Mouse (Mus musculus): ENCODE data around the gene Adad2. TPM values are rescaled to one million over a fixed set of nuclear protein-coding genes. Genes with fewer than 3 reads are reported as not detected.
A peak's percentile ranks its signal among the peaks of the same experiment; 100 is the strongest.

Adad2 gene
- total RNA-seq, 1 experiment from 2014 or later, result not detected

DNA sequence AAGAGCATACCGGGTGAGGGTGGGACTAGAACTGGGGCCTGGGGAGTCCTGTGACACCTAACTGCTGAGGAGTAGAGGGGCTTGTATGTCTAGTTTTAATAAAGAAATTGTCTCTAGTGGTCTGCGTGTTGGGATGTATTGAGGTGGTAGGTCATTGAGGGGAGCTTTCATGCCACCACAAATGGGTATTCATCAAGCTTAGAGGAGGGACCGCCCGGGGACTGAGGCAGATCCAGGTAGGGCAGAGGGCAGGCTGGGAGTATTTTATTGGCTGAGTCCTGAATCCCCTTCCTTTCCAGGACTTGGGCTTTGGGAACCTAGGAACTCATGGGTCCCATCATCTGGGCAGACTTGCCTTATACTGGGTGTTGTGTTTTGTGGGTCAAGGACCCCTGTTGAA, 4.3 kb downstream of the Adad2 start:
- no peak for DNase-seq

DNA sequence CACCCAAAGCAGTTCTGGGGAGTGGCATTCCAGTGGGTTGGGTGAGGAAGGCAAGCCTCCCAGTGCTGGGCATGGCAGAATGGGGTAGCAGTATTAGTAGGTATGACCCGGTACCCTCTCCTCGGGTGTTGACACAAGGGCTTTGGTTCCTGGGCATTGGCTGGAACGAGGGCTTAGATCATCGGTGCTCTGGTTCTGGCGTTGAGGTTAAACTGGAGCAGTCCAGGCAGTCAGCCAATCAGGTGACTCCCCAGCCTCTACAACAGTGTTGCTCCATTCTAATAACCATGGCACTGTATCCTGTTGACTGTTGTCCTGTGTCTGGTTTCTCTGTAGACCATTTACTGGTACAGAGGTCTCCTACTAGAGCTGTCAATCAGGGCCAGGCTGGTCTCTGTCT, 5.0 kb downstream of the Adad2 start:
- DNase-seq, result peak; percentile 70

- no peak for DNase-seq
These were observed 6.3 kb downstream of the Adad2 start for GRCm38 (mm10) chr8:119618887-119619286.

DNA sequence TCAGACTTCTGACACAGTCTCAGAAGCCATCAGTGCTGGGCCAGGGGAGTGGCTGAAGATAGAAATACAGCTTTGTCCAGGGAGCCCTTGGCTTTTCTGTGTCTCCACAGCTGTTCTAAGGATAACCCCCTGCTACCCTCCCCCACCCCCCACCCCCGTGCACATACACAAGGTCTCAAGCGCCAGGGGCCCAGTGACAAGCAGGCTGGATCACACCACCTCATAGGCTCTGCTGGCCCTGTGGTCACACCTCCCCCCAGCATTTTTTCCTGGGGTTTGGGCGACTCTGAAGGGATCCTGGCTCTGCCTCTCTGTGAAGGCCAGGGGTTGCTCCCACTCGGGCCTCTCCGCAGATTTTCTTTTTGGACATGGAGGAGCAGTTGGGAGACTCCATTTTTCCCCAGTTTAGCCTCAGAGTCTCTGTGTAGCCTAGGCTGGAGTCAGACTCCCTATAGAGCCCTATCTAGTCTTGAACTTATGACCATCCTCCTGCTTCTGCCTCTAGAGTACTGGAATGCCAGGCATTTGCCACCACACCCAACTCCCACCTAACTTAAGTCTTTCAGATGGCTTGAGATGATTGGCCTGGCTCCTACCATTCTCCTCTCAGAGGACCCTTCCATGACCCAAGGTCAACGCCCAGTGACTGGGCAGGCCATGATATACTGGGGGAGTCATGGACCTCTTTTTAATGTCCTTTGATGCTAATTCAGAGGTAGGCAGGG, 7.7 kb downstream of the Adad2 start:
- DNase-seq, result no peak

DNA sequence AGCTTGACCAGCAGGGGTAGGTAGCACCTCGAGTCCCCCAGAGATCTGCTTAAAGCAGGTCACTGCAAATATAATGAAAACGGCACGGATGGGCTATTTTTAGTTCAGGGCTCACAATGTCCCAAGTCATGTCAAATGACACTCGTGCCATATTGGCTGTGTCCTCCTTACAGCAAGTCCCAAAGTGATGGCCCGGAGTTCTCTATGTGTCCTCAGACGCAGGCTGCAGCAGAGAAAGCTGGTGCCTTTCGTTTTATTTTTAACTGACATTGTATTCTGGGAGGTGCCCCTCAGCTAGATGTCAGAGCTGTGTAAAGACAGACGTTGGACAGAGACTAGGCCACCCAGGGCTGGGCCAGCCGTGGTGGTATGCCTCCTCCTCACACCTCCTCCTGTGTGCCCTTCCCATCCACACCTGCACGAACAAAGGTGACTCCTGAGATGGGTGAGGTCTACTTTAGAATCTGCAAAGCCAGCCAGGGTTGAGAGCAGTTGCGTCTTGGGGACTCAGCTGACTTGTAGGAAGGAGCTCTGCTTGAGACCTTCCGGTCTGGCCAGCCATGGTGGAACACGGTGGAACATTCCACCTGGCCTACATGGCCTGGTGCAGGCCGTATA, 8.4 kb downstream of the Adad2 start:
- no peak for DNase-seq

- DNase-seq, result no peak
These were observed 10.0 kb downstream of the Adad2 start for GRCm38 (mm10) chr8:119622555-119622954.

DNA sequence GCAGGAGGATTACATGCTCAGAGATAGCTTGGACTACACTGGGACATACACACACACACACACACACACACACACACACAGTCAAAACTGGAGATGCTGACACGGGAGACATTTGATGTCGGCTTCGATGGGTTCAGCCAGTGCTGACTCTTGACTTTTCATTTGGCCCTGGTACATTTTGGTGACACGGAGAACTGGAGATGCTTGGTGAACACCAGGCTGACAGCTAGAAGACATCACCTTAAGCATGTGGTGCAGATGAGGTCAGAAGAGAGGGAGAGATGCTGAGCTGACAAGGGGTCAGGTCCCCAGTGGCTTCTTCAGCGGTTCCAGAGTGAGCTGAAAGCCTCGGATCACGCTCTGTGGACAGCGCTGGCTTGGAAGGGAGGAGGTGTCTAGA, 10.5 kb downstream of the Adad2 start:
- DNase-seq, result no peak

- no peak for DNase-seq
These were observed 11.2 kb downstream of the Adad2 start for GRCm38 (mm10) chr8:119623744-119624143.

- DNase-seq, result no peak
These were observed 12.4 kb downstream of the Adad2 start for GRCm38 (mm10) chr8:119624916-119625315.

GRCm38 (mm10) chr8:119625788-119626187, 13.2 kb downstream of the Adad2 start:
- DNase-seq, result no peak

DNA sequence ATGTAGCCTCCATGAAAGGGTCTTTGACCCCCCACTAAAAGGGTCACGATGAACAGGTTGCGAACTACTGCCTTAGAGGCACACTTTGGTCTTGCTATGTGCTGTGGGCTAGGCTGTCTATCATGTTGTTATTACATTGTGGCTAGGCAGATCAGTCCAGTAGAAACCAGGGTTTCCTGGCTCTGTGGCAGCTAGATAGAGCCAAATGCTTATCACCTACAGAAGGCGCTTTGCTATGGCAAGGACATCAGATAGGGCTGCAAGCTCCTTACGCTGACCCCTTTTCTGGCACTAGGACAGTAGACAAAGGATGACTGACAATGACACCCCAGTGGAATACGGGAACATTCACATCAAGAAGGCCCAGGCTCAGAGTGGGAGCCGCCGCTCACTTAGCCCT, 14.7 kb downstream of the Adad2 start:
- DNase-seq, result no peak

- DNase-seq, result no peak
These were observed 15.2 kb downstream of the Adad2 start for GRCm38 (mm10) chr8:119627613-119628359.

- peak; percentile 54 for DNase-seq
These were observed 18.3 kb downstream of the Adad2 start for GRCm38 (mm10) chr8:119630841-119631240.

DNA sequence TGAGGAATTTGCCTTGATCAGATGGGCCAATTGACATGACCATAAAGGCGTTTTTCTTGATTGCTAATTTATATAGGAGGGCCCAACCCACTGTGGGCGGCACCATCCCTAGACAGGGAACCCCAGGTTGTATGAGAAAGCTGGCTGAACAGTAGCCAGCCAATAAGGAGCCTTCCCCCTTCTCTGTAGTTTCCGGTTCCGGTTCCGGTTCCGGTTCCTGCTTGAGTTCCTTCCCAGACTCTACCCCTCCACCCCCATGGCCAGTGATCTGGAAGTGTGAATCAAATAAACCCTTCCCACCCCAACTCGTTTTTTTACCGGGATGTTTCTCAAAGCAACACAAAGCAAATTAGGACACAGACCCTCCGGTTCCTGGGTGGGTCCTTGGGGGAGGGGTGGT, 19.7 kb downstream of the Adad2 start:
- DNase-seq, result no peak

- DNase-seq, result no peak
These were observed 20.4 kb downstream of the Adad2 start for GRCm38 (mm10) chr8:119632909-119633308.

DNA sequence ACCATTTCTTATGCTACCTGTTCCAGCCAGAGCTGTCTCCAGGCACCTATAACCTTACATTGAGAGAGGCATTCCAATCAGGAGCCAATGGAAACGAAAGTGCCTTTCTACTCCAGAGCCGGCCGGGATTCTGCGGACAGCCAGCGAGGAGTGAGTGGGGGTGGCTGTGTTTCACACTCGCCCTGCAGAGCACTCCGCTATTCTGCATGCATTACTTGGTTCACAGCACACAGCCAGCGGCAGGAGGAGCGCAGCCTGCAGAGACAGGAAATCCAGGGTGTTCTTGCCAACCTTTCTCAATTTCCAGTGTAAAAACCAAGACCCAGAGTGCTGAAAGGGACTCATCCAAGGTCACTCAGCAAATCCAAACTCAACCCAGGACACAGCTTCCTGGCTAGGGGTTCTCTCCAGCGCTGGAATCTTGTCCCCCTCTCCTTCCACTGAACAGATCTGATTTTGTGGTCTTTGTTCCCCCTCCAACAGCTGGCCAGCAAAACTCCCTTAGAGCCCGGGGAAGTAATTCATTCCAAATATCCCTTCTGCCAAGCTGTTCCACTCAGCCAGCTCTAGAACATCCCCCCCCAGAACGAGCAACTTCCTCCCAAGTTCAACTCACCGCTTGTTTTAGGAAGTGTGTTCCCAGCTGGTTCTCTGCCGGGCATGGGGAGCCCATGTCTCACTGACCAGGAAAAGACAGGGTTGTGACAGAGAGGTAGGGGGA, 22.2 kb downstream of the Adad2 start:
- no peak for DNase-seq

GRCm38 (mm10) chr8:119635378-119635777, 22.8 kb downstream of the Adad2 start, which contains the start of gene Kcng4:
TSS of gene Kcng4 (minus strand) at chr8:119635680.
- DNase-seq, result peak; percentile 44

DNA sequence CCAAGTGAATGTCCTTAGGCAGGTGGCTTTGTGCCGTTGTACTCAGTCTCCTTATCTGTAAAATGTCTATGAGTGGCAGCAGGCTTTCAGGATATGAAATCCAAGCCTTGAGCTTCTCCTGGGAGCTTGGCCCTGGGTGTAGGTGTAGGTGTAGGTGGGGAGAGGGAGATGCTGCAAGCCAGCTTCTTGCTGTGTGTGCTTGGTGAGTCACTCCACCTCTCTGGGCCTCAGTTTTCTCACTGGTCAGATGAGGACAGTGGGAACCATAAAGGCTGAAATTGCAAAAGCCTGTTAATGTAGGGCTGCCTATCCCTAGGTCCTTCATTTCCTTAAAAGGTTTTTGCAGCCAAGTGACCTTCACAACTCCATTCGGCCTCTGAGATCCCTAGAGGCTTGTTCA, 23.4 kb downstream of the Adad2 start:
- no peak for DNase-seq

- DNase-seq, result peak; percentile 65
These were observed 24.2 kb downstream of the Adad2 start for GRCm38 (mm10) chr8:119636766-119637165.

DNA sequence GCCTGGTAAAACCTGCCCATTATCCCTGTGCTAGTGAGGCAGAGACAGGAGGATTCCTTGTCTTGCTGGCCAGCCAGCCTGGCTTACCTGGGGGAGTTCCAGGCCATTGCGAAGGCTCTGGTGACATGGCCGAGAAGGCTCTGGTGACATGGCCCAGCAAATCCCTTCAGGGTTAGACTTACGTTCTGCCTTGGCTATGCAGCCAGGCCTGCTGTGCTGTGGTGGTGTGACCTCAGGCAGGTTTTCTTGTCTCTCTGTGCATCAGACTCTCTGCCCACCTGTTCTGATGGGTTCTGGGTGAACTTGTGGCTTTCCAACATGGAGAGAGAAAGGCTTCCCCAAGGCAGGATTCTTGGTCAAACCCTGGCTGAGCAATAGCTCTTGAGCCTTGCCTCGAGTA, 24.8 kb downstream of the Adad2 start:
- peak; percentile 21 for DNase-seq

DNA sequence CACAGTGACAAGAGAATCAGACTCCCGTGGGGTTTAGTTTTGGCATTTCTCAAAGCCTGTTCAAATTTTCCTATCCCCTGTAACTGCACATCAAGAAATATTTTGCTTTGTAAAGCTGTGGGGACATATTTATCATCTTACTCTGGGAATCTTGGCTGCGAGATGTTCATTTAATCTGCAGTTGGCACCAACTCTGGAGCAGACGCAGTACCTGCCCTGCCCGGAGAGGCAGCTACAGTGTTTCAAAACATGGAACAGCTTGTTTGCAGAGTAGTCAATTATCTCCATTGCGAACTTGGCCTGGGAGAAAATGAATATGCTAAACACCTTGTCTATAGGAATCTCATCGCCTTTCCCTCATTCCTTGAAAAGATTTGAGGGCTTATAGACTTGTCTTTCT, 25.7 kb downstream of the Adad2 start:
- no peak for DNase-seq

DNA sequence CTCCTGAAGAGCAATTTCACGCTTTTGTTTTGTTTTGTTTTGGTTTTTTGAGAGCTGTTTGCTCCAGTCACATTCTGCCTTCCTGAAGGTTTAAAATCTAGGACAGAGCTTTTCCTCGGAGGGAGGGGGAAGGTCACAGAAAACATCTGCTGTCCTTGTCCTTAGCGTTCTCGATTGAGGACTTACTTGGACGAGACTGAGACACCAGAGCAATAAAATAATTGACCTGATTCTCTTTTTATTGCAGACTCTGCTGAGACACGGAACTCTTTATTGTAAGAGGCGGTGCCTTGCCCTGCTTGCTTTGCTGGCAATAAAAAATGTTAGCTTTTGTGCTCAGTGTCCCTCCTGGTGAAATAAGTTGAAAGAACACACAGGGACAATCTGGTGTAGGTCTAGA, 27.3 kb downstream of the Adad2 start:
- peak; percentile 49 for DNase-seq

- DNase-seq, result peak; percentile 64
These were observed 28.5 kb downstream of the Adad2 start for GRCm38 (mm10) chr8:119641058-119641457.

Data from adrenal gland, postnatal 14 days (tissue).